Mouse (Mus musculus) liver, adult 2 months (tissue): ENCODE measurements around the gene Gm6370. TPM values are rescaled to one million over a fixed set of nuclear protein-coding genes. Genes with fewer than 3 reads are reported as not detected.
"Not testable (repeated sequence)": the region's sequence is repeated elsewhere in the genome, so short reads cannot be mapped to it uniquely, and the experiment has no call there.

ENCODE experiments used
- DNase-seq: peaks from one replicate; pipeline ENCODE4 v3.0.0-alpha.2; 2011; ENCODE audit warnings: low read depth, low spot score; ENCODE audit errors: extremely low read depth
- H3K27ac ChIP-seq: fragments of 200-500 bp; replicated peaks from 2 replicates; pipeline ENCODE4 v1.5.1; 2012; ENCODE audit warnings: low read depth, mild to moderate bottlenecking, control low read depth, inconsistent platforms, low read length; ENCODE audit not compliant: insufficient read depth
- H3K27me3 ChIP-seq: fragments of 200-500 bp; 2 replicates; pipeline ENCODE4 v1.6.1; 2012; ENCODE audit warnings: mild to moderate bottlenecking, moderate library complexity, low read length, inconsistent platforms; ENCODE audit not compliant: control insufficient read depth, insufficient read depth
- H3K36me3 ChIP-seq: fragments of 200-500 bp; 2 replicates; pipeline ENCODE4 v1.6.1; 2012; ENCODE audit warnings: low read length, inconsistent platforms; ENCODE audit not compliant: control insufficient read depth, insufficient read depth
- H3K4me1 ChIP-seq: fragments of 200-500 bp; 2 replicates; pipeline ENCODE4 v1.6.1; 2011; ENCODE audit warnings: low read length; ENCODE audit not compliant: control insufficient read depth, insufficient read depth
- H3K4me3 ChIP-seq: fragments of 200-500 bp; 2 replicates; pipeline ENCODE4 v1.5.1; 2011; ENCODE audit warnings: low read depth, mild to moderate bottlenecking, control low read depth, low read length, moderate library complexity; ENCODE audit not compliant: insufficient read depth
- H3K79me2 ChIP-seq: fragments of 200-500 bp; 2 replicates; pipeline ENCODE4 v1.6.1; 2012; ENCODE audit warnings: inconsistent platforms, mild to moderate bottlenecking, low read length, moderate library complexity; ENCODE audit not compliant: control insufficient read depth, insufficient read depth
- H3K9ac ChIP-seq: fragments of 200-500 bp; 2 replicates; pipeline ENCODE4 v1.6.1; 2012; ENCODE audit warnings: low read depth, mild to moderate bottlenecking, control low read depth, inconsistent platforms, low read length
- CTCF ChIP-seq: fragments of 200-500 bp; IDR thresholded peaks from 2 replicates; pipeline ENCODE4 v1.5.1; 2011; ENCODE audit warnings: low read depth, low read length, control low read depth
- POLR2A ChIP-seq: fragments of 200-500 bp; IDR thresholded peaks from 2 replicates; pipeline ENCODE4 v1.6.1; 2011; ENCODE audit warnings: low read length, control low read depth; ENCODE audit not compliant: insufficient read depth; ENCODE audit errors: extremely low read depth
- WGBS: fragments of 180-500 bp; shearing (Covaris S2); methylation state at CpG from one replicate; pipeline ENCODE4 v1.1.7; 2018; 5-methylcytosine and 5-hydroxymethylcytosine counted together
- polyA plus RNA-seq: library from polyadenylated mRNA; depleted of rRNA; stranded (reverse); fragments of >200 nt; gene quantifications from 2 replicates; pipeline ENCODE4 v1.2.3, GENCODE M21; 2012; rRNA removed
- total RNA-seq: library from RNA; depleted of rRNA; stranded (reverse); fragments of >200 nt; gene quantifications from 2 replicates; pipeline ENCODE4 v1.2.3, GENCODE M21; 2014; rRNA removed

Gene Gm6370
- not detected in 2 replicates for total RNA-seq
- polyA plus RNA-seq = not detected in 2 replicates

DNA sequence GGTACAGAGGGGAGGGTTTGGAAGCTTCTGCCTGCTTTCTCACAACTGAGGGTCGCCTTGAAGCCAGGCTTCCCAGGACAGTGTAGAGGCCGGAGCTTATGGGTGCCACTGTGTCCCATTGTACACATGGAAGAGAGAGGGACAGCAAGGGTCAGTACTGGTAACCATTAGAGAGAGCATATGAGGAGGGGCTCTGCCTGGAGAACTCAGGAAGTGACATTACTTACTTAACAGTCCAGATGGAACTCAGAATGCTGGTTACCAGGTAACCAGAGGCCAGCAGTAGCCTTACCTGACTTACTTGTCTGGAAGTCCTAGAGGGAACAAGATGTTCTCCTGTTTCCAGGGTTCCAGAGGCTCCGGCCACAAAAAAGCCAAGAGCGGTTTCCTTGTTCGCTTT, at the start of gene Gm6370:
TSS of gene Gm6370 (plus strand) at position 301 of the 400 bp plus-strand sequence.
- not testable (repeated sequence) for H3K79me2 ChIP-seq, H3K4me3 ChIP-seq, H3K27me3 ChIP-seq, H3K27ac ChIP-seq, H3K4me1 ChIP-seq, DNase-seq, H3K9ac ChIP-seq, H3K36me3 ChIP-seq
- no CpG with 5 or more reads among the region's 5 CpGs for WGBS

DNA sequence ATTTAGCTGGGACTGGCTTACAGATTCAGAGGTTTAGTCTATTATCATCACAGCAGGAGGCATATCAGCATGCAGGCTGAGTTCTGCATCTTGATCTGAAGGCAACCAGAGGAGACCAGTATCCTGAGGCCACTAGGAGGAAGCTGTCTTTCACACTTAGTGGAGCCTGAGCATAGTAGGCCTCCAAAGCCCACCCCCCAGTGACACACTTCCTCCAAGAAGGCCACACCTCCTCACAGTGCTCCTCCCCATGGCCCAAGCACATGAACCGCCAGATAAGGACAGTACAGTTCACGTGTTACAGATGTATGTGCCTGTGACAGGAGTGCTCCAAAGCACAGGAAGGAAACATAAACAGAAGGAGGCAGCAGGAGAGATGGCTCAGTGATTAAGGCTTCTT, 48.4 kb upstream of the Gm6370 start:
- H3K9ac ChIP-seq = no peak overlapping the region
- 70% methylated on average over 2 of the region's 2 CpGs for WGBS

DNA sequence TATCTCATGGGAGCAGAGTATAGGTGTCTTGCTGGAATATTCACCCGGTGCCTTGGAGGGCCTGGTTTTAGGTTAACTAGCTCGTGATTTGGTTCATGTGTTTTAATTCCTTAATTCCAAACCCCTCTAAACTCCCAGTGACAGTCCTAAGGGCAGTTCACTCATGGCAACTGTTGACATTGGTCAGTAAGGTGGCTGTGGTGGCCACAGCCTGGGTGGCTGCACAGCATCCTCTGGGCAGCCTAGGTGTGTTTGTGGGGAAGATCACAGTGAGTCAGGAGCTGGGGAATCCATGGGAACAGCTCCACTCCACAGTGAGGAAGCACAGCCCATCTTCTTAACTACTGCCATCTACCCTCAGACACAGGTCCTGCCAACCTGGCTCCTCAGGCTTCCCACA, 44.5 kb upstream of the Gm6370 start:
- H3K79me2 ChIP-seq = no peaks in the 10 kb centered on the region
- WGBS = 74% methylated on average over 2 of the region's 2 CpGs
- no peaks in the 10 kb centered on the region for H3K27me3 ChIP-seq
- DNase-seq = no peak
- no peak for TF ChIP-seq CTCF
- TF ChIP-seq POLR2A = no peak
- H3K4me3 ChIP-seq = no peak overlapping the region
- no peak overlapping the region for H3K27ac ChIP-seq
- H3K36me3 ChIP-seq = no peaks in the 10 kb centered on the region
- H3K4me1 ChIP-seq = no peaks in the 10 kb centered on the region
- no peak overlapping the region for H3K9ac ChIP-seq

More for the DNA sequence above, 48.4 kb upstream of the Gm6370 start:
- no peaks in the 10 kb centered on the region for H3K27me3 ChIP-seq
- H3K36me3 ChIP-seq = no peaks in the 10 kb centered on the region
- no peak for DNase-seq
- H3K4me3 ChIP-seq = no peak overlapping the region
- no peaks in the 10 kb centered on the region for H3K79me2 ChIP-seq
- no peak for TF ChIP-seq CTCF
- no peak for TF ChIP-seq POLR2A
- H3K27ac ChIP-seq = no peak overlapping the region
- no peaks in the 10 kb centered on the region for H3K4me1 ChIP-seq

DNA sequence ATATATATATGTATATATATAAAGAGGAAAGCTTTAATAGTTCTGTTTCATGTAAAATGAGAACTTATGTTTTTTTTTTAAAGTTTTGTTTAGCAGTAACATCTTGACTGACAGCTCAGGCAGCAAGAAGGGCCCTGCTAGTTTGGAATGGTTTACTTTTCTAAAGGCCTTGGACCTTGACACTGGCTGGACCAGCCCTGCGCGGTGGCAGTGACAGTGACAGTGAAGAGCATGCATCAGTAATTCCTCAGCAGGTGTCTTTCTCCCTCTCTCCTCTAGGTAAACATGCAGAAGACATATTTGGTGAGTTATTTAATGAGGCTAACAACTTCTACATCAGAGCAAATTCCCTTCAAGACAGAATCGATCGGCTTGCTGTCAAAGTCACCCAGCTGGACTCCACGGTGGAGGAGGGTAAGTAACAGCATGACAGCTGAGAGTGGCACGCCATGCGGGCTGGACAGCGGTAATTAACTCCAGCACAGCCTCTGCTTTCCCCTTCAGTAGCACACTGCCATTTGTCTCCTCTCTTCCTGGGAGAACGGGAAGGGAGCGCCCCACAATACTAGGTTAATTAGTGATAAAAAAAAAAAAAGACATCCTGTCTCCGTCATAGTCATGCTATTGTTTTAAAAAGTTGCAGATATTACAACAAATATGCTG, 39.4 kb upstream of the Gm6370 start:
- WGBS = 34% methylated on average over 11 of the region's 11 CpGs
- Histone ChIP-seq H3K27ac (no peak overlapping the region), H3K79me2 (no peaks in the 10 kb centered on the region), H3K27me3 (no peaks in the 10 kb centered on the region), H3K4me1 (no peaks in the 10 kb centered on the region), H3K4me3 (no peak overlapping the region), H3K36me3 (no peaks in the 10 kb centered on the region), H3K9ac (no peak overlapping the region)
- TF ChIP-seq CTCF = no peak
- no peak for TF ChIP-seq POLR2A
- no peak for DNase-seq

DNA sequence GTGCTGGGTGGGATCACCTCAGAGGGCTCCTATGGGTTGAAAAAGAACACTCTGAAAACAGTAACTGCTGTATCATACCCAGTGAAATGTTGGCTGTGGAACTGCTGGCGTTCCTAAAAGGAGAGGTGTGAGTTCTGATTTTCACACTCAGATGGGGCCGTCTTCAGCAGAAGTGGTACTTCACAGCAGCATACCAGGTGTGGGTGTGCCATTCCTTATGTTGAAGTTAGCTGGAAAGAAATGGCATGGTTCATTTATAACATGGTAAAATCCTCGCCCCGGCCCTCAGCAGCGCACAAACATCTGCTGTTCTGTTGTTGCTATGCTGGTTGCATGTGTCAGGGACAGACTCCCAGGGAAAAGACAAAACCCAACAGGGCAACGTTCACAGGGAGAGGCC, 37.6 kb upstream of the Gm6370 start:
- Histone ChIP-seq H3K27me3 (no peaks in the 10 kb centered on the region), H3K79me2 (no peaks in the 10 kb centered on the region), H3K9ac (no peak overlapping the region), H3K4me1 (no peaks in the 10 kb centered on the region), H3K36me3 (no peaks in the 10 kb centered on the region), H3K4me3 (no peak overlapping the region), H3K27ac (no peak overlapping the region)
- DNase-seq = no peak
- 92% methylated on average over 6 of the region's 6 CpGs for WGBS
- no peak for TF ChIP-seq CTCF

DNA sequence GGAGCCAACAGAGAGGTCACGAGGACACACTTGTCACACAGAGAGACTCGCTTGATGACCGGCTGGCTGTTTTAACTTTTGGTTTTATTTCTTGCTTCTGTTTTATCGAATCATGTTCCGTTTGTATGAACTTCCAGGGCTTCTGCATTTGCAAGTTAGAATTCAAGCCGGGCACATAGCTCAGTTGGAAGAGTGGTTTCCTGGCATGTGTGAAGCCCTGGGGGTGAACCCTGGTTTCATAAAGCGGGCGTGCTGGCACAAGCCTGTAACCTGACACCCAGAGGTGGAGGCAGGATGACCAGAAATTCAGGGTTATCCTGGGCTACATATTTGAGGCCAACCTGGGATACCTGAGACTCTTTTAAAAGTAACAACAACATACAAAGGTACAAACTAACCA, 29.6 kb upstream of the Gm6370 start:
- 45% methylated on average over 8 of the region's 8 CpGs for WGBS
- DNase-seq = peak; percentile 47
- no peaks in the 10 kb centered on the region for H3K79me2 ChIP-seq
- H3K36me3 ChIP-seq = no peaks in the 10 kb centered on the region
- H3K4me3 ChIP-seq = no peak overlapping the region
- H3K4me1 ChIP-seq = no peaks in the 10 kb centered on the region
- no peaks in the 10 kb centered on the region for H3K27me3 ChIP-seq
- H3K27ac ChIP-seq = no peak overlapping the region
- TF ChIP-seq CTCF = no peak
- TF ChIP-seq POLR2A = no peak
- H3K9ac ChIP-seq = no peak overlapping the region
